Mouse (Mus musculus) heart, postnatal 0 days (tissue): ENCODE results near the gene Rnf186.

Source experiments
- CTCF ChIP-seq: IDR thresholded peaks from 2 replicates; pipeline ENCODE4 v1.5.1; 2016; ENCODE audit warnings: antibody characterized with exemption, control low read depth, low read depth
- EP300 ChIP-seq: IDR thresholded peaks from 2 replicates; pipeline ENCODE4 v1.6.1; 2016; ENCODE audit warnings: antibody characterized with exemption, low read depth

GRCm38 (mm10) chr4:138973719-138974115, 6.8 kb downstream of the Rnf186 start:
- no peak for TF ChIP-seq EP300
- no peak for TF ChIP-seq CTCF
